Mouse (Mus musculus): ENCODE data around the gene Usp35.

Usp35 gene

GRCm38 (mm10) chr7:97346111-97346821 lies 14.4 kb upstream of the Usp35 start:
- DNase-seq (ENCODE audit: low read depth): no peak

GRCm38 (mm10) chr7:97345229-97345871 lies 13.5 kb upstream of the Usp35 start:
- DNase-seq (ENCODE audit: low read depth): no peak

DNA sequence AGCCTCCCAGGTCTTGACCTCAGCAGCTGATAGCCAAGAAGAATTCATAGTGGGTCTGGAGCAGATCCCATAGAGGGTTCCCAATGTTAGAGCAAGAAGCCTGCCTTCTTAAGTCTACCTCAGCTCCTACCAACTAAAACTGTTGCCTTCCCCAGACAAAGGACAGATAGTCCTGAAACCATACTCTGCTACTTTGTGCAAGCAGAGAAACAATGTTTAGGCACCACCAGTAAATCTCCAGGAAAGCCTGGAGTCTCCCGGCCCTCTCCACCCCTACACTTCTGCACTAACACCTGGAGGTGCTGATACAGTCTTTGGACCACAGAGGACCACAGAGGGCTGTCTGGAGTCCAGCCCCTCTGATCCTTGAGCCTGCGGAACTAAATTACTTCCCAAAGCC lies 12.8 kb upstream of the Usp35 start:
- DNase-seq (ENCODE audit: low read depth): no peak

- no peak for DNase-seq (ENCODE audit: low read depth)
Observed at GRCm38 (mm10) chr7:97342961-97343360, 11.1 kb upstream of the Usp35 start.

- DNase-seq (ENCODE audit: low read depth): no peak
Observed at GRCm38 (mm10) chr7:97340907-97341849, 9.4 kb upstream of the Usp35 start.

DNA sequence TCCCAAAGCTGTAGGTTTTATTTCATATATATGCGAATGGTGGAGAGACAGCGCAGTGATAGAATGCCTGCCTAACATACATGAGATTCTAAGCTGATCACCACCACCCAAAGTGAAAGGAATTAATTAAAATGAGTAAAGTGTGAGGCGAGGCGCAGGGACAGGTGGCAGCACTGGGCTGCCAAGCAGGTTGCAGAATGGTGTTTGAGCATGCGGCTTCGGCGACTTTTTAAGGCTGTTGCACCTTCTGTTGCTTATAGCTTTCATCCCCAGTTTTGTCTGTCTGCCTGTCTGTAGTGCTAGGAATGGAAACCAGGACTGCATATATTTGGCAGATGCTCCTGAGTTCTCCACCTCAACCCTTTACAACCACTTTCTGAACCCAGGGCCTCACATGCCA lies 7.8 kb upstream of the Usp35 start:
- DNase-seq (ENCODE audit: low read depth): no peak

GRCm38 (mm10) chr7:97338593-97338992 lies 6.8 kb upstream of the Usp35 start:
- DNase-seq (ENCODE audit: low read depth): no peak

DNA sequence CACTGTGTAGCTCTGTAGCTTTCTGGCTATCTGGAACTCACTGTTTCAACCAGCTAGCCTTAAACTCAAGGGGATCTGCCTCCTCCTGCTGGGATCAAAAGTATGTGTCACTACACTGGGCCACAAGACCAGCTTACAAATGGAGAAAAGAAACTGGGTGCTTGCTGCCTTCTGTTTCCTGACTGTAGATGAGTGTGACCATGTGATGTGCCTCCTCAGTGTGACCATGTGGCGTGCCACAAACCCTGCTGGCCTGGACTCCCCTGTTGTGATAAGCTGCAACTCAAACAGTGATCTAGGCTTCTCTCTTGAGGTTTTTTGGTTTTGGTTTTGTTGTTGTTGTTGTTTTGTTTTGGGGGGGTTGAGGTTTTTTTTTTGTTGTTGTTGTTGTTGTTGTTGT lies 4.9 kb upstream of the Usp35 start:
- no peak for DNase-seq (ENCODE audit: low read depth)

GRCm38 (mm10) chr7:97334406-97334805 lies 2.6 kb upstream of the Usp35 start:
- no peak for DNase-seq (ENCODE audit: low read depth)

DNA sequence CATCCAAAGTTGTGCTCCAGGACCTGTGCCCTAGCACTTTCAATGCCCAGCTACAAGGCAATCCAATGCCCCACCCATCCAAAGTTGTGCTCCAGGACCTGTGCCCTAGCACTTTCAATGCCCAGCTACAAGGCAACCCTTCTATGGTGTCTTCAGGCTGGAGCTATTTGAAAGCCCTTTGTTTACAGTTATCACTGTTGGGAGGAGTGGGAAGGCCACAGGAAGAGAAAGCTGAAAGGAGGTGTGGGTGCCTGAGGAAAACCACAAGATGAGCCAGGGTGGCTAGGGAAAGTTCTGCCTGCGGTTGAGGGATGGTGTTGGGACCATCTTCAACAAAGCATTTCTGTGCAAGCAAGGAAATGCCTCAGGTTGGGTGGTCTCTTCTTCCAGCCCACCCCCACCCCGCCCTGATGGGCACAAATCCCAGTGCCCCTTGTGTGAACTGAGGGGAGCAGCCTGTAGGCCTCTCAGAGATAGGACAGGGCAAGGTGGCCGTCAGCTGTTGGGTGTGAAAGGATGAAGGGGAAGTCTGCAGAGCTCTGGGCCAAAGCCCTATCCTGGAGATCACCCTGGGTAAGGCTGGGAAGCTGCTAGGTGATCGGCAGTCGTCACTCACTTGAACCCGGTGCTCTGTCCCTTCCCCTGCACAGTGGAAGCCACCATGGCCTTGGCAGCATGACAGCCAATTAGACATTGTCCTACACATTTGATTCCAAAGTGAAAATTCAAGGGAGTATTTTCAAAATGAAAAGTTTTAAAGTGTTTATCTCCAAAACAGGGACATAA lies 1.5 kb upstream of the Usp35 start:
- DNase-seq (ENCODE audit: low read depth): no peak

- DNase-seq (ENCODE audit: low read depth): no peak
Observed at GRCm38 (mm10) chr7:97332667-97333041, 834 bp upstream of the Usp35 start.

- DNase-seq (ENCODE audit: low read depth): no peak
Observed at GRCm38 (mm10) chr7:97330931-97331645, 732 bp downstream of the Usp35 start.

DNA sequence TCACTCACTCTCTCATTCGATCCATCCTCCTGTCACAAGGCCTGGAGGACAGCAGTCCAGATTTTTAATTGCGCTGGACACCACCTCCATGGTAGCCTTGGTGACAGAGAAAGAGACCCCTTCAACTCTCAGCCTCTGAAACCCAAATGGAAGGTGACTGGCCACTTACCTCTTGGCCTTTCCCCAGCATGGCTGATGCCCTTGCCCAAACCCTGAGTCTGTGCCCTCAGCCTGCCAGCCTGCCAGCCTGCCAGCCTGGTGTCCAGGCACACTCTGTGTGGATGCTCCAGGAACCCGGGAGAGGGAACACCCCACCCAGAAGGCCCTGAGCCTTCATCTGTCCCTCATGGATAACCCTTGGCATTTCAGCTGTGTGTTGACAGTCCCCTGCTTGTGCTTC lies 2.1 kb downstream of the Usp35 start:
- no peak for DNase-seq (ENCODE audit: low read depth)

DNA sequence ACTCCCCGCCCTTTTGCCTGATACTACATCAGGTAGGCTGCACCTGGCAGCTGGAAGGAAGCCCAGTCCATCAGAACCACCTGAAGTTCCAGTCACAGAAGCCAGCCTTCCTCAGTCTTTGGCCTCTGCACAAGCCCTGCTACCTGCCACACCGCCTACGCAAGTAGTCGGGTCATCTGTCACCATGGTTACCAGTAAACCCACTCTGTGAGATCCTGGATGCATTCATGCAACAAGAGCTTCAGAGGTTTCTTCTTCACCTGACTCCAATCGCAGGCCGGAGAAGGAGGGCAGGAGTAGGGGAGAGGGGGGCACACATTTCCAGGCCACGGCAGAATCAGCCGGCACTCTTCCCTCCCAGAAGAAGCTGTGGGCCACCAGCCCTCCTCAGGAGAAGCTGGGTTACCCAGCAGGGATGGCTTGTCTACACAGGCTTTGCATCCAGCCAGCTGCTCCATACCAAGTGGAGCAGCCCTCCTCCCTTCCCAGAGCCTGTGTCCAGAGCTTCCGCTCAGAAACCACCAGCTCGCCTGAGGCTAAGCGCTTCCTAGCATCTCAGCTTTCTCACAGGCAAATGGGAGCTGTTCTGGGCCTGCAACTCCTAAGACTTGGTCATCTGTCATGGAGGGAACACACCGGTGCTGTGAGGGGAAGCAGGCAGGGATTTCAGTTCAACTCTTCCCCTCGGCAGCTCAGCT lies 2.8 kb downstream of the Usp35 start:
- no peak for DNase-seq (ENCODE audit: low read depth)

DNA sequence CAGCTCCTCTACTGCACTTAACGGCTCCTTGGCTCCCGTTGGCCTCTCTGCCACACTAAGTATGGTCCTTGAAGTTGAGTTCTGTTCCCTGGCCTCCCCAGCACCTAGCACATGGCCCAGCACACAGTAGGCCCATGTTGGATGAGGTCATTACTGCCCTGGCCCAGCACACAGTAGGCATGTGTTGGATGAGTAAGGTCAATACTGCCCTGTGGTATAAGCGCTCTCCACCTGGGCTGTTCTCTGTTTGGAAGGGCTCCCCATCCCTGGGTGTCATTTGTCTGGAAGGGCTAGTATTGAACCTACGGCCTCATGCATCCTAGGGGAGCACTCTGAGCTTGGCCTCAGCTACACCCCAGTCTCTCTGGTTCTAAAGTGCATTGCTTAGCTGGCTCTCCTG lies 4.4 kb downstream of the Usp35 start:
- no peak for DNase-seq (ENCODE audit: low read depth)

DNA sequence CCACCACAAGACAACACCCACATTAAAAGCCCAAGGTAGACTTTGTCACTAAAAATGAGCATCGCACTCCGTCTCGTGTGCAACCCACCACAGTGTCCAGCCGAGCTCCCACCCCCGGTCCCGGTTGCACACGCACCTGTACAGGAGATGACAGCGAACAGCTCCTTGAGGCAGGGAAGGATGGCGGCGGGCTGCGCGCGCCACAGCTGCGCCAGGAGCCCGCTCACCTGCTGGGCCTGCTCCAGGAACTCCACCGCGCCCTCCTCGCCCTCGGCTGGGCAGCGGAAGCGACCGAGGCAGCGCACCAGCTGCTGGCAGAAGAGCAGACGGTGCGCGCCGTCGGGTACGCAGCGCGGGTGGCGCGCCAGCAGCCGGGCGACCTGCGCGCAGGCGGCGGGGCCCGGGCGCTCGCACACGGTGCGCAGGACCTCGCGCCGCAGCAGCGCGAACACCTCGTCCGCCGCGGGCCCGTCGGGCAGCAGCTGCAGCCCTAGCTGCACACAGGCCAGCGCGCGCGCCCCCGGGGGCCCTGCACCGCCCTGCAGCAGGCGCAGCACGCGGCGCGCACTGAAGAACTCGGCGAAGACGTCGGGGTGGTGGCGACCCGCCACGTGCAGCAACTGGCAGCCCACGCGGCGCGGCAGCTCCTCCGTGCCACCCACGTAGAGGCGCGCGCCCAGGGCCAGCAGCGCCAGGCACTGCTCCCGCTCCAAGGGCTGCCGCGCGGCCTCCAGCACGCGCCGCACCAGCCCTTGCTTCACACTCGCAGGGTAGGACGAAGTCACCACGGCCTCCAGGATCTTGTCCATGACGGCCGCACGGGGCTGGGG lies 6.4 kb downstream of the Usp35 start:
- DNase-seq (ENCODE audit: low read depth): no peak

DNA sequence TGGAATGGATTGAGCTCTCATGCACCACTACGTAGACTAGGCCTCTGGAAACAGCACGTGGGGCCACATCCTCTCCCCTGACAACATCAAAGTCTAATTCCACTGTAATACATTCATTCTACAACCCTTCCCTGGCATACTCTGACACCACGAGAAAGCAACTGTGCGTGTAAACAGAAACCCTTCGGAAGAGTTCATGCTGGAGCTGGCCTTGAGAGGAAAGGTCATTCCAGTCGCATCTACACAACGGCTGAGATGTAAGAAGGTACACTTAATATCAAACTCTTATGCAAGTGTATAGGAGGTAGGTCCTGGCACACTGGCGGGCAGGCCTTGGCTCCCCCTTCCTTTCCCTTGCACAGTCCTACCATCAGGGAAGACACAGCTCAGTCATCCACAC lies 7.5 kb downstream of the Usp35 start:
- DNase-seq (ENCODE audit: low read depth): no peak

DNA sequence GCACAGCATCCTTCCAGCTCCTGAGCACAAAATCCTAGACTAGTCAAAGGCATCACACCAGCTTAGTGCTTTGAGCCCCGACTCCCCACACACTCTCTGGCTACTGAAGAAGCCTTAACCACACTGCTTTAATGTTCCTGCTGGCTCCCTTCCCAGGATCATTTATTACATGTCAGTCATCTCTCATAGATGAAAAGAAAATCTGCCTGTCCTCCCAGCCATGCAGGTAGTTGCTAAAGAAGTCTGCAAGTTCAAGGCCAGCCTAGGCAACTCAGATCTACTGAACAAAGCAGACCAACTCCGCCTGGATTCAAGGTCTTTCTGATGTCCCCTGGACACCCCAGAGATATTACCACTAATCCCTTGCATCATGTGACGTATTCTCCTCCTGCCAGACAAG lies 14.1 kb downstream of the Usp35 start:
- DNase-seq (ENCODE audit: low read depth): no peak

GRCm38 (mm10) chr7:97315656-97316055 lies 16.2 kb downstream of the Usp35 start:
- no peak for DNase-seq (ENCODE audit: low read depth)

- DNase-seq (ENCODE audit: low read depth): no peak
Observed at GRCm38 (mm10) chr7:97314646-97315045, 17.2 kb downstream of the Usp35 start.
